Mouse (Mus musculus) c-Kit-positive CD71-positive TER-119-positive erythroid progenitor cells, embryonic 14.5 days (primary cell): ENCODE results near the gene Mad2l1bp.
A peak's percentile ranks its signal among the peaks of the same experiment; 100 is the strongest.

Experiments
- DNase-seq: peaks from one replicate; pipeline ENCODE4 v3.0.0-alpha.2; 2013; ENCODE audit warnings: low spot score

The Mad2l1bp gene

GRCm38 (mm10) chr17:46154336-46154735, 983 bp upstream of the Mad2l1bp start:
- DNase-seq: no peak

DNA sequence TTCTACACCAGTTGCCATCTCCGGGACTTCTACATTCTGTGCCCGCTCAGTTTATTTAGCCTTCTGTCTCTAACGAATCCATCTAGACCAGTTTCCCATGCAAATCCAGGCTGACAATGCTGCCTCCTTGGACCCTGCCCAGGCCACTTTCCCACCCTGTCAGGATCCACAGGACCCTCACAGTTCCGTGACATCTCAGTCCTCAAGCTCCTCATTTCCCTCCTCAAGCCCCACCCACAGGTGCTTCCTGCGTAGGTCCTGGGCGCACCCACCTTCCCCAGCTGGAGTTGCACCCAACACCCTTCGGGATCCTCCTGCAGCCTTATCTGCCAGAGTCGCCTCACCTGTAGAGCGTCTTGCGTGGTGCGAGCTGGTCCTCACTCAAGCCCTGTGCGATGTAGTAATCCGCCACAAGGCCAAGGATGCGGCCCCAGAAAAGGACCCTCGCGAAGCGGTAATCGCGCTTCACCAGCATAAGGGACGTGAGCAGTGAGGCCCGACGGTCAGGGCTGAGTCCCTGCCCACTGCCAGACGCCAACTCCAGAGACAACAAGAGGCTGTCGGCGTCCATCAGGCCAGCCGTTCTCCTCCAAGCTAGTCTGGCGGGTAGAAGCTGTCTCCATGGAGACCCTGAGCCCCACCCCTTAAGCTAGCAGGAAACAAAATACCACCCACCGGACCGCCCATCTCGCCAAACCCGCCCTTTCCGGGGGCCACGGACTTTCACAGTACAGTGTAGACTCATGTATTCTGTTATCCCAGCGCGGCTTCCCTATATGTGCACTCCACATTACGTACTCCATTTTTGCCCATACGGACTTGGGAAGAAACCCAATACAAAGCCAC, 9.6 kb downstream of the Mad2l1bp start, which contains the start of gene Rsph9:
Gene Rsph9 (minus strand): TSS at position 639 of the 846 bp plus-strand sequence.
- DNase-seq: peak; percentile 74

DNA sequence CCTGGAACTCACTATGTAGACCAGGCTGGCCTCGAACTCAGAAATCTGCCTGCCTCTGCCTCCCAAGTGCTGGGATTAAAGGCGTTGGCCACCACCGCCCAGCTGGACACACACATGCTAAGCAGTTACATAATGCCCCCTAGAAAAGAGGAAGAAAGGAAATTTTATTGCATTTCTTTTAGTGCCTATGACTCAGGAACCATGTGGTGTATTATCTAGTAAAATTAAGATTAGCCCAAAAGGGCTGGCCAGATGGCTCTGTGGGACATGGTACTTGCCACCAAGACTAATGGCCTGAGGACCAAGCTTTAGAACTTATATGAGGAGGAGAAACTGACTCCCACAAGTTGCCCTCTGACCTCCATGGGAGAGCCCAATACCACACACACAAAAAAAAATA, 13.5 kb downstream of the Mad2l1bp start:
- no peak for DNase-seq

DNA sequence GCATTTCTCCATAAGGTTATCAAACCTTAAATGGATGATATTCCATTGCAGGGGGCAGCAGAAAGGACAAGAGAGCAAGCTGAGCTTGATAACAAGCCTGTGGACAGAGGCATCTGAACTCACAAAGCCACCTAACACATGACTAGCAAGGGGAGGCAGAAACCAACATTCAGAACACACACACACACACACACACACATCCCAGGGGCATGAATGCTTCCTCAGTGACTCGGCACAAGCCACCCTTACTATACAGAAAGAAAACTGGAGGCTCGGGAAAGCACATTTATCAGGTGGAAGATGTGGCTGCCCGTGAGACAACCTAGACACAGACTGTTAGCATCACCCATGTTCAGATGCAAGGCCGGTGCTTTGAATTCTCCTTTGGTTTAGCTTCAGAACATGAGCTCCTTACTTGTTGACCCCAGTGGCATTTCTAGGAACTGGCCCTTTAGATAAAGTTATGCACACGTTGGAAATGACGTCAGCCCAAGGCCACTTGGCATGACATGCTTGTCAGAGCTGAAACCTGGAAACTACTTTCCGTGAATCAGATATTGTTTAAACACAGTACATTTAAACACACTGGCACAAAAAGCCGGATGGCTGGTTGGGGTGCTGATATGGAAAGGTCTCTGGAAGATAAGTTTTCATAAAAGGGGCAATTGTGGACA, 14.7 kb downstream of the Mad2l1bp start:
- peak; percentile 59 for DNase-seq

GRCm38 (mm10) chr17:46132862-46133261, 20.5 kb downstream of the Mad2l1bp start:
- DNase-seq: no peak

DNA sequence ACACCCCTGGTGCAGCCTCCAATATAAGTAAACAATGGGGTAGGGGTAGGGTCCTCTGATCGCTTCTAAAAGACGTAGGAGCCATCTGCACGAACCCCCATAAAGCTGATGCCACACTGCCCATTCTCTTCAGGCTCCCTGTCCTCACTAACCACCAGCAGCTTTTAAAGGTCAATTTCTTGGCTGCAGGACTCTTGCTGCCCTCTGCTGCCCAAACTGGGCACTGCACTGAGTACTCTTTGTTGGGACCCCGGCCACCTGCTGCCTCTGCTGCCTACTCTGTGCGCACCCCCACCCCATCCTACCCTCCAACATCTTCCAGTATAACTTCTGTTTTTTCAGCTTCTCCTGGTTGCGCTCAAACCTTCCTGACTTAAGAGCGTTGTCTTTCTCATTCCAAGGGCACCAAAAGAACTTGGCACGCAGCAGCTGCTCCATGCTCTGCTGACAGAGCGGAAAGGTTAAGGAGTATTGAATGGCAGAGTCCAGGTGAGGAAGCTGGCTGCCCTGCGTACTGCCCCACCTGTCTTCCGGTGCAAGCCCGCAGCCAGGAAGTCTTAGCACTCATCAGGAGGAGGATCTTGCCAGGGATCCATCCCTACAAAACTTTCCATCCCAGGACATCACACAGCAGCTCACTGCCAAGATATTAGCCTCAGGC, 21.2 kb downstream of the Mad2l1bp start:
- DNase-seq: peak; percentile 47

- DNase-seq: no peak
Observed at GRCm38 (mm10) chr17:46129741-46130498, 23.4 kb downstream of the Mad2l1bp start.

DNA sequence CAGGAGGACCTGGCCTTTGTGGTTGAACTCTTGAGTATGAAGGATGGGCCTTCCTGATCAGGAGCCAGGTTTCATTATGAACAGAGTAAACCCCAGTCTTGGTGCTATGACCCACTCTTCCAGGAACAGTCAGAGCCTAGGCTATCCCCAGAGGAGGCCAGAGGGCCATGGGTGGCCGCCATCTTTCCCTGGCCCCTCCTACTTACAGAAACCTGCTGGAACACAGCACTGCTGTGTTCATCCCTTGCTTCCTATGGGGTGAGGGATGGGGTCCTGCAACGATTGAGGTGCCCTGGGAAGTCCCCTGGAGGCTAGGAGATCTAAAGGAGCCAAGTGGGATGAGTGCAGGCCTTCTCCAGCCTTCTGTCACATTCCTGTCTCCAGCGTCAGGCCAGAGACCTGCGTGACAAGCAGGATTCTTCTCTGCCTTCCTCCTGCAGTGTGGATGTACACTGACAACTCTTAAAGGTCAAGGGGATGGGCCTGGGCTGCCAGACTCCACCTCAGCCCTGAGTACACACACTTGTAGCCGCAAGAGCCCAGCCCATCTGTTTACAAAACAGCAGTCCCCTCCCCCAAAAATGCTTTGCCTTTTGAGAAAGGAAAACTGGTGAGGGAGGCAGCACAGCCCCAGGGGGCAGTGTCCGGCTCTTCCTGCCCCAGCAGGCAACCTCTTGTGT, 25.4 kb downstream of the Mad2l1bp start:
- DNase-seq: no peak

- DNase-seq: no peak
Observed at GRCm38 (mm10) chr17:46126608-46127007, 26.7 kb downstream of the Mad2l1bp start.

DNA sequence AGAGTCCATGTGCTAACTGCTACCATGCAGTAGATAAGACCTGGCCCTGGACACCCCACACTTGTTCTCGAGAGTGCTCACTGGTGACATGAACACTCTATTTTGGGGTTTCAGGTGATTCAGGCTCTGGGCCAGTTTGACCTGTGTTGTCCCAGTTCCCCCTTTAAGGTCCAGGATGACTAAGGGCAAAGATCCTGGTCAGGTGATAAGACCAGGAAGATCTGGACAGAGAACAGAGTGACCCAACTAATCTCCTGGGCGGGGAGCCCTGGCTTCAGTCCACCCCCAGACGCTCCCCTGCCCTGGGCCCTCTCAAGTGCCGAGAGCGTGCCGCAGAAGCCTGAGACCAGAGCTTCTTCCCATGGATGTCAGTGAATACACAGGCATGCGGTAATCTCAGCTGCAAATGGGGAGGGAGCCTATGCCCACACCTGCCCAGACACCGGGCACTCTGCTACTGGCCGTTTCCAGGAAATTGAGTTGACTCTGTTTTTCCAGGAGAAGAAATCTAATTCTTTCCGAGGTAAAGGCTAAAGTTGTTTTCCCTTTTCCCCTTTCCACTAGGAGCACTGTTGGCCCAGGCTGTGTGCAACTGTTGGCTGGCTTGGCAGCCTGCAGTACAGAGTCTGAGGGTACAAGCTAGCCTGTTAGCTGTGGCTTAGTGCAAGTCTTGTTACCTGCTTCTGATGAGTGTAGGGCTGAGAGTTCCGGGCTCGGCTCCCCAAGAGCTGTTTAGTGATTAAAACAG, 29.2 kb downstream of the Mad2l1bp start:
- DNase-seq: no peak

GRCm38 (mm10) chr17:46123285-46123684, 30.1 kb downstream of the Mad2l1bp start:
- no peak for DNase-seq

DNA sequence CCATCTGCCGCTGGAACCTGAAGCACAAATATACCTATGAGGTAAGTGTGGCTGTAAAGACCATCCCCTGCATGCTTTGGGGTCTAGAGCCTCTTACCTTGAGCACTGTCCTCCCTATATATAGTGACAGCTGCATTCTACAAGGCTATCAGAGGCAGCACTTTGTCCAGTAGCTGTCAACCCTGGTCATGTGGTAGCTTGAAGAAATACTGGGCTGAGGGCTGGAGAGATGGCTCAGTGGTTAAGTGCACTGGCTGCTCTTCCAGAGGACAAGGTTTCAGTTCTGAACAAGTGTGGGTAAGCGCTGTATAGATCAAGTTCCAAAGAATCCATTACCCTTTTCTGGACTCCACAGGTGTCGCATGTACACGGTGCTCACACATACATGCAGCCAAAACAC, 30.6 kb downstream of the Mad2l1bp start:
- no peak for DNase-seq

GRCm38 (mm10) chr17:46119641-46120040, 33.7 kb downstream of the Mad2l1bp start:
- DNase-seq: no peak

GRCm38 (mm10) chr17:46118423-46118850, 34.9 kb downstream of the Mad2l1bp start:
- DNase-seq: no peak

DNA sequence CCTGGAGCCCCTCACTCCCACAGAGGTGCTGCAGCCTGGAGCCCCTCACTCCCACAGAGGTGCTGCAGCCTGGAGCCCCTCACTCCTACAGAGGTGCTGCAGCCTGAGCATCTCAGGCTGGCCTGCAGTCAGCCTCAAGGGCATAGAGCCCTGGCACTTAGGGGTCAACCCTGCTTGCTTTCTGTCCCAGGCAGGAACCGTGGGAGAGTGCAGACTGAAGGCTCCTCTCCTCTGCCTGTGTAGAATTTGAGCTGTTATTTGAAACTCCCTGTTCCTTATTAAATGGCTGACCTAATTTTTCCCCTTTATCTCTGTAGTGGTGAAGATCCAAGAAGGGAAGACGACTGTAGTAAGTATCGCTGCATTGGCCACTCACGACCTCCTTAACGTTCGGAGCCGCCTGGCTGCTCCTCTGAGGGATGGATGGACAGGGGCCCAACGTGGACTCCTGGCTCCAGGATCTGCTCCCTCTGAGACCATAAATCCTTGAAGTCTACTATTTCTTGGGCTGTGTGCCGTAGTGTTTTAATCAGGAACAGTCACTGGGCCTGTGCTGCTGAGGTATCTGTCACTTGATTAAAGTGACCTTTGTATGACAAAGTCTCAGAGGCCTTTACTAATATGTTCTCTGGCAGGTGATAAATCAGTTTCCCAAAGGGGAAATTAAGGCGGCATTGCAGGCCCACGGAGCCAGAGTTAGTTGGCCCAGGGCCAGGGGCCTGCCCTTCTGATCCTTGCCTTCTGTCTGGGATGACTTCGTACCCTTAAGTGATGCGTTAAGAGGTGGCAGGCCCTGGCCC, 35.5 kb downstream of the Mad2l1bp start:
- DNase-seq: no peak

DNA sequence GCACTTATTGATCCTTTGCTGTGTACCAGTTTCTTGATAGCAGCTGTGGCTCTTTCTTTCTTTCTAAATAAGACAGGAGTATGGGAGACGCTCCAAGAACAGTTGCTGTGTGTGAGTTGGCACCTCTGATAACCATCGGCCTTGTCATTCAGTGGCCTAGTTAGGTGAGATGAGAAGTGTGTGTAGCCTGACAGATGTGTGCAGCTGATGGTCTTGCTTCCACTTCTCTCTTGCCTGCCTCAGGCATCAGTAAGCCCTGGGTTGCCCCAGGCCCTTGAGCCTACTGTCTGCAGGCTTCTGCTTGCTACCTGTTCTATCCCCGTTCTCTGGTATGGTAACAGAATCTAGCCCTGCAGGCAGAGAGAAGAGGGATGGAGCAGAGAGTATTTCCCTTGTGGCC, 36.5 kb downstream of the Mad2l1bp start:
- DNase-seq: no peak

- no peak for DNase-seq
Observed at GRCm38 (mm10) chr17:46116138-46116537, 37.2 kb downstream of the Mad2l1bp start.

DNA sequence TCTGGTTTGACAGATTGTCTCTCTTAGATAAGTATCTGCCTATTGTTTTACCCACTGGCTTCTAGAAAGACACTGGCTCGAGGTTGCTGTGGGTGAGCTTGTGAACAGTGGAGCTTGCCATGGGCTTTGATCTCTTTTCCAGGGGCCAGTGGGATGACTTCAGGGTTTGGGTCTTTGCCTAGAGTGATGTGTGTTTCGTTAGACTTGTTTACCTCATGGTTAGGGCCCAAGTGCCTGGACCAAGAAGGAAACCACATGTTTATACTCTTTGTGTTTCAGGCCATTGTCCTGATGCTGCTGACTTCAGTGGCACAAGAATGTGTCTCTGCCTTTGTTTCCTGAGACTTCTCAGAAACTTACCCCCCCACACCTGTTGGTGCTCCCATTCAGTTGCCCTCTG, 37.9 kb downstream of the Mad2l1bp start:
- no peak for DNase-seq

- DNase-seq: peak; percentile 76
Observed at GRCm38 (mm10) chr17:46110402-46111289, 42.7 kb downstream of the Mad2l1bp start, which contains the start of gene Mrps18a. TSS of gene Mrps18a (plus strand) at chr17:46110986.
